Mouse (Mus musculus): ENCODE measurements around the gene Cog1.

DNA sequence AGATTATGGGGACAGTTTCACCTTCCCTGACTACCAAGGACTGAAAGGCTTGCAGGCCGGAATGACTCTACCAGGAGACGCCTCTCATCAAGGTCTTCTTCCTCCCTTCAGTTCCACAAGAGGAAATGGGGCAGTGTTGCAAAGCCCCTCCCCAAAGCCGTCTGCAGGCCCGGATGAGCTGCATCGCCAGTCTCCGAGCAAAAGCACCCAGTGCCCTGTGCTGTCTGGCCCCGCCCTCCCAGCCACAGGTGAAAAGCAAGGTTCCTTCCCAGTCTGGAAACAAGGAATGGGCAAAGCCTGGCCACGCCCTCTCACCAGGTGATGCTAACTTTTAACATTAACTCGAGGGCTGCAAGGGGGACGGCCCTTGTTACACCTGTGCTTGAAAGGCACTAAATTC, 17.7 kb downstream of the Cog1 start:
- TF ChIP-seq KAT2A (conservative IDR thresholded peaks at IDR 0.05; ENCODE audit: low read depth, low read length) (no peak), SMC3 (IDR thresholded peaks at IDR 0.05; ENCODE audit: low read depth, low read length) (no peak), POLR2A (IDR thresholded peaks at IDR 0.05; ENCODE audit: control insufficient read depth in 1 of 2, insufficient read depth in 1 of 2, low read depth in 1 of 2, low read length in 2 of 2, poor library complexity in 1 of 2) (no peak), EP300 (IDR thresholded peaks at IDR 0.05; ENCODE audit: low read depth in 1 of 2, low read length in 2 of 2) (no peak), CTCF (IDR thresholded peaks at IDR 0.05 in 2 of 3, conservative IDR thresholded peaks at IDR 0.05 in 1 of 3; ENCODE audit: control insufficient read depth in 1 of 3, insufficient read depth in 1 of 3, low read depth in 2 of 3, low read length in 3 of 3, poor library complexity in 1 of 3, severe bottlenecking in 1 of 3) (no peak), CHD2 (IDR thresholded peaks at IDR 0.05; ENCODE audit: low read length) (no peak), ZMIZ1 (IDR thresholded peaks at IDR 0.05; ENCODE audit: low read depth, low read length) (no peak), POLR2AphosphoS5 (IDR thresholded peaks at IDR 0.05; ENCODE audit: borderline replicate concordance, low read depth, low read length) (no peak), HCFC1 (IDR thresholded peaks at IDR 0.05; ENCODE audit: low read depth, low read length) (no peak), MAX (IDR thresholded peaks at IDR 0.05; ENCODE audit: low read length) (no peak), BHLHE40 (IDR thresholded peaks at IDR 0.05; ENCODE audit: borderline replicate concordance, low read depth, low read length) (no peak), UBTF (IDR thresholded peaks at IDR 0.05; ENCODE audit: borderline replicate concordance, insufficient read depth, low read depth, low read length) (no peak), RAD21 (IDR thresholded peaks at IDR 0.05; ENCODE audit: low read depth, low read length) (no peak)

All from MEL (cell line).